Mouse (Mus musculus) midbrain, embryonic 11.5 days (tissue): ENCODE data around the gene Nceh1. TPM values are rescaled to one million over a fixed set of nuclear protein-coding genes. Genes with fewer than 3 reads are reported as not detected.

ENCODE experiments used
- ATAC-seq: fragments of 200-750 bp; cut with Nextera tagmentation; 2 replicates; pipeline ENCODE4 v1.8.0; 2017; ENCODE audit warnings: moderate TSS enrichment, moderate library complexity; ENCODE audit not compliant: low FRiP score
- DNase-seq: peaks from one replicate; pipeline ENCODE4 v3.0.0; 2015; ENCODE audit warnings: low spot score; ENCODE audit errors: missing footprints
- H3K27ac ChIP-seq: fragments of 300-500 bp; sonication (generic); 2 replicates; pipeline ENCODE4 v1.5.1; 2014; ENCODE audit warnings: low read depth, low read length
- H3K27me3 ChIP-seq: fragments of 300-500 bp; sonication (generic); 2 replicates; pipeline ENCODE4 v1.6.1; 2014; ENCODE audit warnings: mild to moderate bottlenecking, low read length, moderate library complexity, mixed read lengths; ENCODE audit not compliant: control insufficient read depth, insufficient read depth
- H3K36me3 ChIP-seq: fragments of 300-500 bp; sonication (generic); 2 replicates; pipeline ENCODE4 v1.6.1; 2014; ENCODE audit warnings: mild to moderate bottlenecking, low read length, moderate library complexity, mixed read lengths; ENCODE audit not compliant: control insufficient read depth, insufficient read depth
- H3K4me1 ChIP-seq: fragments of 300-500 bp; sonication (generic); 2 replicates; pipeline ENCODE4 v1.6.1; 2014; ENCODE audit warnings: low read length; ENCODE audit not compliant: control insufficient read depth, insufficient read depth
- H3K4me2 ChIP-seq: fragments of 300-500 bp; sonication (generic); 2 replicates; pipeline ENCODE4 v1.6.1; 2014; ENCODE audit warnings: mild to moderate bottlenecking, moderate library complexity
- H3K4me3 ChIP-seq: fragments of 300-500 bp; sonication (generic); 2 replicates; pipeline ENCODE4 v1.5.1; 2014; ENCODE audit warnings: low read depth, low read length
- H3K9ac ChIP-seq: fragments of 300-500 bp; sonication (generic); 2 replicates; pipeline ENCODE4 v1.6.1; 2014; ENCODE audit warnings: low read length
- H3K9me3 ChIP-seq: fragments of 300-500 bp; sonication (generic); 2 replicates; pipeline ENCODE4 v1.6.1; 2016; ENCODE audit warnings: low read length; ENCODE audit not compliant: control insufficient read depth
- WGBS: fragments of 180-500 bp; shearing (Covaris S2); extraction: QIAGEN DNeasy Blood & Tissue Kit; methylation state at CpG from one replicate; pipeline ENCODE4 v1.1.7; 2014; 5-methylcytosine and 5-hydroxymethylcytosine counted together
- polyA plus RNA-seq: library from polyadenylated mRNA; unstranded; fragments of >200 nt; fragmentation: Nextera tagmentation; extraction: Ambion mirVana; gene quantifications from 2 replicates; pipeline ENCODE4 v1.2.1, GENCODE M21; 2014

Gene Nceh1
- polyA plus RNA-seq, 1 experiment from 2014 or later, result 4.1 TPM

DNA sequence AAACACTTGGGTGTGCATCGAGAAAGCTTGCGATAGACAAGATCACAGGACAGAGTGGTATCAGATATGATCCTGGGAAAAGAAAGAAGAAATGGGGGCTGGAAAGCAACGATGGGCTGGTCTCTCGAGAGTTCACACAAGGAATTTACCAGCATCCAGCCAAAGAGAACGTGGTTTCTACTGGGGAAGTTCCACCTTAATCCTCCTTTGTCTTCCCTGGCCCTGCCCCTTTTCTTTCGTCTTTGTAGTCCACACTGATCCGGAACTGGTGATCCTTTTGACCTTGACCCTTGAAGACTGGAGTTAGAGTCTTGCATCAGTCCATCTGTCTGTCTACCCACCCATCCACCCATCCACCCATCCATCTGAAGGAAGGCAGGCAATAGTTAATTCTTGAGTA, 34.6 kb downstream of the Nceh1 start:
- no peak for DNase-seq
- Histone ChIP-seq H3K4me3 (no peak overlapping the region), H3K4me1 (no peaks in the 10 kb centered on the region), H3K27ac (no peak overlapping the region), H3K9me3 (no peaks in the 10 kb centered on the region), H3K36me3 (no peaks in the 10 kb centered on the region), H3K9ac (no peak overlapping the region), H3K27me3 (no peaks in the 10 kb centered on the region), H3K4me2 (no peak overlapping the region)
- 72% methylated on average over 7 of the region's 7 CpGs for WGBS
- no peak for ATAC-seq

DNA sequence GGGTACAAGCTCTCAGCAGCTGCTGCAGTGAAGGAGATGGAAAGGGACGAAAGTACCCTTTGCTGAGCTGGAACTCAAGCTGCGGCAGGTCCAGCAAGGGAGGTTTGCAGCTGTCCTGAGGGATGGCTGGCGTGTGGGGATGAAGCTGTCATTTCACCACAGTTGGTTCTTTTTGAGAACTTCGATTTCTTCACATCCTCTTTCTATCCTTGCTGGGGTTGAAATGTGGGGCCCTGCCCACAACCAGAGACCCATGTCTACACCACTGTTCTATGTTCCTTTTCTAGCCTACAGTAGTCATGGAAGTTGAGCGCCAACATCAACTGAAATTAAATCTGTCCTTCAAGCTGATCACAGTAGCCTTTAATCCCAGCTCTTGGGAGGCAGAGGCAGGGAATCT, 35.8 kb downstream of the Nceh1 start:
- H3K4me3 ChIP-seq, result no peak overlapping the region
- H3K27me3 ChIP-seq, result no peaks in the 10 kb centered on the region
- no peak for DNase-seq
- 89% methylated on average over 5 of the region's 5 CpGs for WGBS
- no peaks in the 10 kb centered on the region for H3K4me1 ChIP-seq
- ATAC-seq, result no peak
- H3K4me2 ChIP-seq, result no peak overlapping the region
- H3K36me3 ChIP-seq, result no peaks in the 10 kb centered on the region
- no peaks in the 10 kb centered on the region for H3K9me3 ChIP-seq
- no peak overlapping the region for H3K9ac ChIP-seq
- H3K27ac ChIP-seq, result no peak overlapping the region

DNA sequence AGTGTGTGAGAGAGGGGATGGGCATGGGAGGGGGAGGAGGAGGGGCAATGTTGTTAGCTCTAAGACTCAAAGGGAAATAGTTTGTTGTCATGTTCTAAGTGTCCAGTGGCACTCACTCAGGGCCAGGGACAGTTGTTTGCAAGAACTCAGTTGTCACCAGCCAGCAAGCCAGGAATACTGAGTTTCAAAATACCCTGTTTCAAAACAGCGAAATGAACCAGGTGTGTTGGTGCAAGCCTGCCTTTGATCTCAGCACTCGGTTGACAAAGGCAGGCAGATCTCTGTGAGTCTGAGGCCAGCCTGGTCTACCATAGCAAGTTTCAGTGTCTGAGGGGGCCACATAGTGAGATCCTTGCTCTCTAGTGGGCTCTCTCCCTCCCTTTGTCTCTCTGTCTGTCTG, 39.3 kb downstream of the Nceh1 start:
- 72% methylated on average over 2 of the region's 2 CpGs for WGBS
- Histone ChIP-seq H3K9me3 (no peaks in the 10 kb centered on the region), H3K27me3 (no peaks in the 10 kb centered on the region), H3K4me1 (no peaks in the 10 kb centered on the region), H3K27ac (no peak overlapping the region), H3K36me3 (no peaks in the 10 kb centered on the region), H3K4me2 (no peak overlapping the region), H3K9ac (no peak overlapping the region), H3K4me3 (no peak overlapping the region)
- DNase-seq, result no peak
- no peak for ATAC-seq

DNA sequence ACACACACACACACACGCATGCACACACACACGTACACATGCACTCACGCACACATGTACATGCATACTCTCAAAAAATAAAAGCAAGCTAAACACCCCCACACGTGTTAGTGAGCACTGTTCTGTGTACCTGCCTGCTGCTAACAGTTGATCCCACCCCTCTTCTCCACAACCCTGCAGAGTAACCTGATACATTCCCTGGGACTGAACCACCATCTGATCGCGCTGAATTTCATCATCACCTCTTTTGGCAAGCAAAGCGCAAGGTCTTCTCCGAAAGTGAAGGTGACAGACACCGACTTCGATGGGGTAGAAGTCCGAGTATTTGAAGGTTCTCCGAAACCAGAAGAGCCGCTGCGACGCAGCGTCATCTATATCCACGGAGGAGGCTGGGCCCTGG, 39.7 kb downstream of the Nceh1 start:
- ATAC-seq, result no peak
- Histone ChIP-seq H3K27me3 (no peaks in the 10 kb centered on the region), H3K36me3 (no peaks in the 10 kb centered on the region), H3K27ac (no peak overlapping the region), H3K9ac (no peak overlapping the region), H3K4me2 (no peak overlapping the region), H3K9me3 (no peaks in the 10 kb centered on the region), H3K4me3 (no peak overlapping the region), H3K4me1 (no peaks in the 10 kb centered on the region)
- no peak for DNase-seq
- WGBS, result 85% methylated on average over 17 of the region's 17 CpGs

DNA sequence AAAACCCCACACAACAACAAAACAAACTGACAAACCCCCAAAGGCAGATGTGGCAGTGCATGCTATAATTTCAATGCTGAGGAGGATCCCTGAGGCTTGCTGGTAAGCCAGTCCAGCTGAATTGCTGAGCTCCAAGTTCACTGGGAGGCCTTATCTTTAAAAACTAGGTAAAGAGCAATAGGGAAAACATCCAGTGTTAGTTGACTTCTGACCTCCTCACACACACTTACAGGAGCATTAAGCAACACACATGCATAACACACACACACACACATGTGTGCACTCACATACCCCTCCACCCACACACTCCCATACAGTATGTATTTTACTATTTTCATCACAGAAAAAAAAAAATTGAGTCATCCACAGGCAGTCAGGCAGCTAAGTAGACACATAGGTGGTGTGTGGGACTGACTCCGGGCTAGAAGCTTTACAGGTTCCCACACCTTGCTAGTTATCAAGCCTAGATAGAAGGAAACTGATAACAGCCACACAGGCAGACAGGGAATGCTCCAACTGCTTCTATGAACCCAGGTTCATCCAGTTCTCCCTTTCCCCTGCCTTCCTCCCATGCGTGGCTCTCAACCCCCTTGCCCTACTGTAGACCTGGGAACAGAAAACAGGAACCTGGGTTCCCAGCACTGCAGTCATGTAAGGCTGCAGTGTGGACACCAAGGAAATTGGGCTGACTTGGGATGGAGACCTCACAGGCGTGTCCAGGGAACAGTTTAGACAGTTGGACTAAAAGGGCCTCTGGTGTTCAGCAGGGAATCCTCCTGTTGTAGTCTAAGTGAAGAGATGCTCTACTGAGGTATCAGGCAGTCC, 45.1 kb downstream of the Nceh1 start:
- DNase-seq, result no peak
- H3K27me3 ChIP-seq, result no peaks in the 10 kb centered on the region
- no peak overlapping the region for H3K27ac ChIP-seq
- H3K4me3 ChIP-seq, result no peak overlapping the region
- no peaks in the 10 kb centered on the region for H3K4me1 ChIP-seq
- H3K9ac ChIP-seq, result no peak overlapping the region
- WGBS, result 86% methylated on average over 3 of the region's 3 CpGs
- no peak for ATAC-seq
- no peaks in the 10 kb centered on the region for H3K9me3 ChIP-seq
- H3K4me2 ChIP-seq, result no peak overlapping the region
- no peaks in the 10 kb centered on the region for H3K36me3 ChIP-seq

DNA sequence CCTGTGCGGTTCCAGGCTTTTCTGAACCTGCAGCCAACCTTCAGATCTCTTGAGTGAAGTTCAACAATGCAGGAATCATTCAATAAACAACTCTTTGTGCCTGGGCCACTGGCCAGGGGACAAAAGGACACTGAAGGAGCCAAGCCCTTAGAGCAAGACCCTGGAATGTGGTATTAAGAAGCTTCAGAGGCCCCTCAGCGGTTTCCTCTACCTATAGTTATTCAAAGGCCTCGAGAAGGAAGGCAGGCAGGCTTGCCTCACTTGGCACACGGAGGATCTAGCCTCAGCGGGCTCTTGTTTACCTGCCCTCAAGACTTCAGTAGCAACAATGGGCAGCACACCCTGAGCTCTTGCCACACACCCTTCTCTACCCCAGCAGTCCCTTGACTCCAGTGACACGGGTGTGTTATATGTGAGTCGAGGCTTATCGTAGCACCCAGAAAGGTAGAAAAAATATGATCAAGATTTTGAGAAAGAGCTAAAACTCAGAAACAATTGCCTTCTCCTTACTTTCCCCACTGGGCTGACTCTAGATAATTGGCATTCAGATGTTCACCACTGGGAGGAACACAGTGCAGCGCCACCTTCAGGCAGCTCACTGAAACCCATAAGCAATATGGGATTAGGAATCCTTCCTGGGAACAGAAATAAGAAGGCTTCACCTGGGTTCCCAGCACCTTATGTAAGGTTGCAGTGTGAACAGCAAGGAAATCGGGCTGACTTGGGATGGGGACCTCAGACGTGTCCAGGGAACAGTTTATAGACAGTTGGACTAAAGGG, 46.0 kb downstream of the Nceh1 start:
- Histone ChIP-seq H3K36me3 (no peaks in the 10 kb centered on the region), H3K4me3 (no peak overlapping the region), H3K4me2 (no peak overlapping the region), H3K4me1 (no peaks in the 10 kb centered on the region), H3K9ac (no peak overlapping the region), H3K27ac (no peak overlapping the region), H3K9me3 (no peaks in the 10 kb centered on the region), H3K27me3 (no peaks in the 10 kb centered on the region)
- WGBS, result 68% methylated on average over 11 of the region's 11 CpGs
- ATAC-seq (no peak), DNase-seq (no peak)

DNA sequence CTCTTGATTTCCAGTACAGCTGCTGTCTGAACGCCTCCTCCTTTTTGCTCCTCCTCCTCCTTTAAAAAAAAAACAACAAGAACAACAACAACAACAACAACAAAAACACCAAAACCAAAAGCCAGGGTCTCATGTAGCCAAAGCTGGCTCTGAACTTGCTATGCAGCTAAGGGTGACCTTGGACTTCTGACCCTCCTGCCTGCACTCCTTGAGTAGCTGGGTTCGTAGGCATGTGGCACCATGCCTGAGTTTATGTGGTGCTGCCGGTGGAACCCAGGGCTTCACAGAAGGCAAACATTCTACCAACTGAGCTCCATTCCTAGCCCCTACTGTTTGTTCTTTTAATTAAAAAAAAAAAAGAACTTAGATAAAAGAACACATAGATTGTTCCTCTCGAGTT, 50.6 kb downstream of the Nceh1 start:
- Histone ChIP-seq H3K27ac (no peak overlapping the region), H3K4me1 (no peaks in the 10 kb centered on the region), H3K36me3 (no peaks in the 10 kb centered on the region), H3K4me3 (no peak overlapping the region), H3K9me3 (no peaks in the 10 kb centered on the region), H3K4me2 (no peak overlapping the region), H3K27me3 (no peaks in the 10 kb centered on the region), H3K9ac (no peak overlapping the region)
- WGBS, result 83% methylated on average over 4 of the region's 4 CpGs
- ATAC-seq (no peak), DNase-seq (no peak)

DNA sequence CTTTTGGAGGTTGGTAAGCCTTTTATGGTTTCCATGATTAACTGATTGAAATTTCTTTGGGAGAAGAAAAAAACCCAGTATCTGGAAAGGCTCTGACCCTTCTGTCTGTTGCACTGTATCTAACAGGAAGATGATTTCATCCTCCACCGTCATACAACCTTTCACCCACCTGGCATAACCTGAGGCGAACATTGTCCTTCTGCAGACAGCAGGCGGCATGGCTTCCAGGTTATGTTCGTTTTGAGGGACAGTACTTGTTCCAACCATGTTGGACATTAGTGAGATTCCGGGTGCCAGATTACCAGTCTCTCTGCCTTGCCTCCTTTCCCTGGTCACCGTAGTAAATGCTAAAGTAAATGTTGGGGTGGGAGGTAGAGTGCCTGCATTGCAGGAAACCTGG, 51.1 kb downstream of the Nceh1 start:
- H3K4me2 ChIP-seq, result no peak overlapping the region

DNA sequence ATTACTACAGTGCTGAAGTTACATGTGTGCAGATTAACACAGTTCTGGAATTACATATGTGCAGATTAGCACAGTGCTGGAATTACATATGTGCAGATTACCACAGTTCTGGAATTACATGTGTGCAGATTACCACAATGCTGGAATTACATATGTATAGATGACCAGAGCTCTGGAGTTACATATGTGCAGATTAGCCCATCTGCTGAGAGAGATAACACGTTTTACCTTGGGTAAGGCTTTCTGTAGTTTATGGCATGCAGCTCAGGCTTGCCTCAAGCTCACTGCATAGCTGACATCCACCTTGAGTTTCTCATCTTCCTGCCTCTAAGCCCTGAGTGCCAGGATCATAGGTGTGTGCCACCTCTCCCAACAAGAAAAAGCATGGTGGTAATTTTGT, 52.2 kb downstream of the Nceh1 start:
- no peak for ATAC-seq
- 59% methylated on average over 1 of the region's 1 CpGs for WGBS
- Histone ChIP-seq H3K4me3 (no peak overlapping the region), H3K4me1 (no peaks in the 10 kb centered on the region), H3K9me3 (no peaks in the 10 kb centered on the region), H3K27me3 (no peaks in the 10 kb centered on the region), H3K9ac (no peak overlapping the region), H3K27ac (no peak overlapping the region), H3K36me3 (no peaks in the 10 kb centered on the region), H3K4me2 (no peak overlapping the region)
- DNase-seq, result no peak

More for the DNA sequence above, 51.1 kb downstream of the Nceh1 start:
- no peak for ATAC-seq
- Histone ChIP-seq H3K4me1 (no peaks in the 10 kb centered on the region), H3K4me3 (no peak overlapping the region), H3K9ac (no peak overlapping the region), H3K9me3 (no peaks in the 10 kb centered on the region), H3K27ac (no peak overlapping the region), H3K36me3 (no peaks in the 10 kb centered on the region), H3K27me3 (no peaks in the 10 kb centered on the region)
- WGBS, result 90% methylated on average over 6 of the region's 6 CpGs
- no peak for DNase-seq
